Mouse (Mus musculus) myocyte (in vitro differentiated cells): ENCODE data around the gene Kcnh3. TPM values are rescaled to one million over a fixed set of nuclear protein-coding genes. Genes with fewer than 3 reads are reported as not detected.
A peak's percentile ranks its signal among the peaks of the same experiment; 100 is the strongest.

Source experiments
- H3K27me3 ChIP-seq: one replicate; pipeline ENCODE4 v1.6.1; 2011; ENCODE audit not compliant: control insufficient read depth, insufficient read depth, insufficient read length
- H3K36me3 ChIP-seq: one replicate; pipeline ENCODE4 v1.6.1; 2011; ENCODE audit not compliant: control insufficient read depth, insufficient read depth
- H3K4me2 ChIP-seq: one replicate; pipeline ENCODE4 v1.6.1; 2011; ENCODE audit warnings: low read depth, control low read depth
- H3K4me3 ChIP-seq: one replicate; pipeline ENCODE4 v1.5.1; 2011; ENCODE audit warnings: mild to moderate bottlenecking, control low read depth, moderate library complexity
- H3K79me2 ChIP-seq: one replicate; pipeline ENCODE4 v1.6.1; 2011; ENCODE audit not compliant: control insufficient read depth, insufficient read depth
- H3ac ChIP-seq: one replicate; pipeline ENCODE4 v1.6.1; 2011; ENCODE audit not compliant: control insufficient read depth, insufficient read length
- CEBPB ChIP-seq: IDR thresholded peaks from 2 replicates; pipeline ENCODE4 v1.6.1; 2011; ENCODE audit warnings: mild to moderate bottlenecking, moderate library complexity; ENCODE audit not compliant: poor library complexity, insufficient read depth, severe bottlenecking
- E2F4 ChIP-seq: IDR thresholded peaks from one replicate; pipeline ENCODE4 v1.6.1; 2011; ENCODE audit warnings: mild to moderate bottlenecking, control low read depth, moderate library complexity; ENCODE audit not compliant: insufficient read depth
- MAX ChIP-seq: IDR thresholded peaks from one replicate; pipeline ENCODE4 v1.6.1; 2011; ENCODE audit warnings: low read depth, mild to moderate bottlenecking, control low read depth
- MYOD1 ChIP-seq, 3 experiments: IDR thresholded peaks; one replicate each; pipeline ENCODE4 v1.6.1; 2011; ENCODE audit warnings: control low read depth in 2 of 3, low read depth in 2 of 3, mild to moderate bottlenecking in 2 of 3, moderate library complexity in 1 of 3; ENCODE audit not compliant: insufficient read length in 2 of 3, control insufficient read depth in 1 of 3
- MYOG ChIP-seq, 3 experiments: IDR thresholded peaks; one replicate each; pipeline ENCODE4 v1.6.1; 2011; ENCODE audit warnings: control low read depth in 2 of 3, low read depth in 2 of 3, mild to moderate bottlenecking in 2 of 3; ENCODE audit not compliant: insufficient read length in 2 of 3, control insufficient read depth in 1 of 3, insufficient read depth in 1 of 3
- POLR2A ChIP-seq: IDR thresholded peaks from one replicate; pipeline ENCODE4 v1.6.1; 2011; ENCODE audit warnings: low read depth, mild to moderate bottlenecking, control low read depth, moderate library complexity; ENCODE audit not compliant: insufficient read length
- POLR2AphosphoS2 ChIP-seq: IDR thresholded peaks from one replicate; pipeline ENCODE4 v1.6.1; 2011; ENCODE audit warnings: low read depth, control low read depth; ENCODE audit not compliant: insufficient read length
- REST ChIP-seq: IDR thresholded peaks from one replicate; pipeline ENCODE4 v1.6.1; 2011; ENCODE audit warnings: mild to moderate bottlenecking, control low read depth, moderate library complexity; ENCODE audit not compliant: insufficient read depth, insufficient read length
- SRF ChIP-seq: IDR thresholded peaks from one replicate; pipeline ENCODE4 v1.6.1; 2011; ENCODE audit warnings: low read depth; ENCODE audit not compliant: control insufficient read depth, insufficient read length
- TCF12 ChIP-seq: IDR thresholded peaks from one replicate; pipeline ENCODE4 v1.6.1; 2011; ENCODE audit warnings: mild to moderate bottlenecking, control low read depth; ENCODE audit not compliant: poor library complexity, insufficient read depth, severe bottlenecking
- TCF3 ChIP-seq: IDR thresholded peaks from one replicate; pipeline ENCODE4 v1.6.1; 2011; ENCODE audit warnings: low read depth, control low read depth; ENCODE audit not compliant: insufficient read length
- USF1 ChIP-seq: IDR thresholded peaks from one replicate; pipeline ENCODE4 v1.6.1; 2011; ENCODE audit warnings: low read depth, mild to moderate bottlenecking, control low read depth, moderate library complexity
- polyA plus RNA-seq: library from polyadenylated mRNA; unstranded; fragments of >200 nt; fragmentation: generic; extraction: Trizol; gene quantifications from one replicate; pipeline ENCODE4 v1.2.1, GENCODE M21; 2012; ENCODE audit warnings: missing spikeins

The Kcnh3 gene
- polyA plus RNA-seq, 1 experiment, result 0.17 TPM

DNA sequence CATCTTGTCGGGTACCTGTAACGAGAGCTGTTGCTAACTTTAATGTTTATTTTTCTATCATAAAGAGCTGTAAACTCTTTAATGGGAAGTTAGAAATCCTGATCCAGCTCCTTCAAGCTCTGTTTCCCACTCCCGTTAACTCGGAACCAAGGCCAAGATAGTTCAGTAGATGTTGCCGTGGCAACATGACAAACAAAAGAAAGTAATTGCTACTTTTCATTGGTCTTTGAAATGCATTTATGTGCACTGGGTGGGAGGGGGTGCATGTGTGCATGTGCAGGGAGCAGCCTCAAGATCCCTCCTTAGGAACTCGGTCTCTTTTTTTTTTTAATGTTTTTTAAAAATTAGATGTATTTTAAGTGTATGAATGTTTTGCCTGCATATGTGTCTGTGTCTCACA lies 29.6 kb upstream of the Kcnh3 start:
- Histone ChIP-seq H3ac (no peak overlapping the region), H3K79me2 (no peaks in the 10 kb centered on the region), H3K27me3 (no peaks in the 10 kb centered on the region), H3K4me3 (no peak overlapping the region), H3K4me2 (no peak overlapping the region), H3K36me3 (peaks cover 40% of the 10 kb centered on the region)
- TF ChIP-seq SRF (no peak), USF1 (no peak), MYOG (IDR thresholded peaks at IDR 0.05; ENCODE audit: control insufficient read depth in 1 of 3, insufficient read depth in 1 of 3, insufficient read length in 2 of 3, low read depth in 2 of 3) (no peak), POLR2A (no peak), REST (no peak), E2F4 (no peak), TCF12 (no peak)

DNA sequence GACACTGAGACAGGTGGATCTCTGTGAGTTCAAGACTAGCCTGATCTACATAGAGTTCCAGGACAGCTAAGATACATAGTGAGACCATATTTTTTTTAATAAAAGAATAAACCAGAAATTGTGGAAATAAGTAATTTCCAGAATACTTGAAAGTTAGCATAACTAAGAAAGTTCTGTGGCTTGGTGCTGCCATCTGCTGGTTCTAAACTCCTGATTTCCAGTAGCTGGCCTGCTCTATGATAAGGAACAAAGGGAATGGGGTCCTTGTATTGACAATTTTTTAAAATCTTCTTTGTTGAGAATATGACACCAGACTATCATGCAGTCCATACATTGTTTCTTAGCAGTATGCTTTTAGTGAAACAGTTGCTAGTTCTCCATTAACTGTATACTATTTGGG lies 25.9 kb upstream of the Kcnh3 start:
- no peaks in the 10 kb centered on the region for H3K79me2 ChIP-seq
- H3ac ChIP-seq, result no peak overlapping the region
- H3K27me3 ChIP-seq, result no peaks in the 10 kb centered on the region
- H3K4me2 ChIP-seq, result no peak overlapping the region
- no peak overlapping the region for H3K4me3 ChIP-seq
- H3K36me3 ChIP-seq, result peaks cover 43% of the 10 kb centered on the region
- no peak for TF ChIP-seq MYOD1 (IDR thresholded peaks at IDR 0.05; ENCODE audit: control insufficient read depth in 1 of 3, insufficient read length in 2 of 3, low read depth in 2 of 3)
- TF ChIP-seq MYOG (IDR thresholded peaks at IDR 0.05; ENCODE audit: control insufficient read depth in 1 of 3, insufficient read depth in 1 of 3, insufficient read length in 2 of 3, low read depth in 2 of 3), result no peak
- TF ChIP-seq MAX, result no peak
- TF ChIP-seq USF1, result no peak
- no peak for TF ChIP-seq REST
- no peak for TF ChIP-seq CEBPB
- no peak for TF ChIP-seq TCF12
- TF ChIP-seq POLR2AphosphoS2, result no peak
- TF ChIP-seq SRF, result no peak
- TF ChIP-seq TCF3, result no peak
- TF ChIP-seq E2F4, result no peak
- no peak for TF ChIP-seq POLR2A

DNA sequence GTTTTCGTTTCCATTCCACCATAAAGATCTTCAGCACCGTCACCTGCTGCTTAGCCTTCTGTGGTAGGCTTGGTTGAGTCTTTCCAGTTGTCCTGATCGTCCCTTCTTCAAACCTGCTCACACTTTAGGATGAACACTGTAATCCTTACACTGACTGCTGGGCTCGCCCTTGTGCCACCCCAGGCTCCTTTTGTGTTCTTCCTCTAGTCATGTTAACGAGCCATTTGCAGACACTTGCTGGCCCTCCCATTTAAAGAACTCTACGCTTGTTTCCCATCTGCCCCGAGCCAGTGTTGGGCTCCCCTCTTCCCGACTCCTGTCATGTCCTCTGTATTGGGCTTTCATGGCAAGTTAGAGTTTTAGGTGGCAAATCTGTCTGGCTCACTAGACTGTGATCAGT lies 18.7 kb upstream of the Kcnh3 start:
- Histone ChIP-seq H3K4me2 (no peak overlapping the region), H3K79me2 (no peaks in the 10 kb centered on the region), H3K4me3 (no peak overlapping the region), H3ac (no peak overlapping the region), H3K36me3 (peaks cover 59% of the 10 kb centered on the region), H3K27me3 (no peaks in the 10 kb centered on the region)
- TF ChIP-seq POLR2AphosphoS2 (no peak), CEBPB (no peak), REST (no peak), TCF3 (no peak), MYOD1 (IDR thresholded peaks at IDR 0.05; ENCODE audit: control insufficient read depth in 1 of 3, insufficient read length in 2 of 3, low read depth in 2 of 3) (no peak), MAX (no peak), MYOG (IDR thresholded peaks at IDR 0.05; ENCODE audit: control insufficient read depth in 1 of 3, insufficient read depth in 1 of 3, insufficient read length in 2 of 3, low read depth in 2 of 3) (no peak), E2F4 (no peak), SRF (no peak), POLR2A (no peak), USF1 (no peak), TCF12 (no peak)

DNA sequence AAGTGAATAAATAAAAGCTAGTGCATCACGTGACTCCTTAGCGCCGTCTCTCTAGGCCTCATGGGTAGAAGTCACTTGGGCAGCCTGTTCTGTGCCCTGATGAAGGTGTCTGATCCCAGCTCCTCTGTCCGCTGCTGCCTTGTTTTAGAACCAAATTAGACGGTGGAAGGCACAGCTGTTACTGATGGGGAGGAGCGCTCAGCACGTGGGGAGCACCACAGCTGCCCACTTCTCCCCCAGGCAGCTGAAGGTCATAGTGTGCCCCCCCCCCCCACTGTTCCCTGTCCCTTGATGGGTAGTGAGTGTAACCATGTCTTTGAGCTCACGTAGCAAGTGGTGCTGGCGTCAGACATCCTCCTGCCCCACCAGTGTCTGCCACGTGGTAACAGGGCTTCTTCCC lies 11.5 kb upstream of the Kcnh3 start:
- Histone ChIP-seq H3K36me3 (peaks cover 47% of the 10 kb centered on the region), H3K27me3 (no peaks in the 10 kb centered on the region), H3K79me2 (no peaks in the 10 kb centered on the region), H3K4me3 (no peak overlapping the region), H3ac (no peak overlapping the region), H3K4me2 (no peak overlapping the region)
- TF ChIP-seq POLR2AphosphoS2 (no peak), MYOG (IDR thresholded peaks at IDR 0.05; ENCODE audit: control insufficient read depth in 1 of 3, insufficient read depth in 1 of 3, insufficient read length in 2 of 3, low read depth in 2 of 3) (peak in 1 of 3 experiments; percentile 70), MYOD1 (IDR thresholded peaks at IDR 0.05; ENCODE audit: control insufficient read depth in 1 of 3, insufficient read length in 2 of 3, low read depth in 2 of 3) (peak in 2 of 3 experiments; percentile 55 to 76), MAX (no peak), CEBPB (no peak), POLR2A (no peak), TCF12 (peak; percentile 14), SRF (no peak), TCF3 (no peak), REST (no peak), USF1 (no peak), E2F4 (no peak)

DNA sequence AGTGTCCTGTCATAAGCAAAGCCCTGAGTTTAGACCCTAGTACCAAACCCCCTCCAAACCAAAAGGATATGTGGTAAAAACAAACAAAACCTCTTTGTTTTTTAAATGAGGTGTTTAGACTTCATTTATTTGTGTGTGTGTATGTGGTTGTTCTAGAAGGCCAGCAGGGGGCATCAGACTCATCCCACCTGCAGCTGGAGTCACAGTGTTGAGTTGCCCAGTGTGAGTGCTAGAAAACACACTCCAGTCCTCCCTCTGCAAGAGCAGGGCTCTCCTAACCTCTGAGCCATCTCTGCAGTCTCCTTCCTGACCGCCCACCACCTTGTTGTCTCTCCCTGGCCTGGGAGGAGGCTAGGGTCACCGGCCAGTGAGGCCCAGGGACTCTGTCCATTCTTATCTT lies 9.7 kb upstream of the Kcnh3 start:
- no peaks in the 10 kb centered on the region for H3K79me2 ChIP-seq

More for the DNA sequence above, 9.7 kb upstream of the Kcnh3 start:
- TF ChIP-seq POLR2AphosphoS2 (peak; percentile 19), TCF3 (no peak)
- no peak overlapping the region for H3K4me2 ChIP-seq
- H3K36me3 ChIP-seq, result peaks cover 31% of the 10 kb centered on the region
- no peak overlapping the region for H3K4me3 ChIP-seq
- H3ac ChIP-seq, result no peak overlapping the region
- peaks cover 6% of the 10 kb centered on the region for H3K27me3 ChIP-seq
